Mouse (Mus musculus): Measurements from ENCODE around the gene Map4k3.
A peak's percentile ranks its signal among the peaks of the same experiment; 100 is the strongest.

Gene Map4k3

DNA sequence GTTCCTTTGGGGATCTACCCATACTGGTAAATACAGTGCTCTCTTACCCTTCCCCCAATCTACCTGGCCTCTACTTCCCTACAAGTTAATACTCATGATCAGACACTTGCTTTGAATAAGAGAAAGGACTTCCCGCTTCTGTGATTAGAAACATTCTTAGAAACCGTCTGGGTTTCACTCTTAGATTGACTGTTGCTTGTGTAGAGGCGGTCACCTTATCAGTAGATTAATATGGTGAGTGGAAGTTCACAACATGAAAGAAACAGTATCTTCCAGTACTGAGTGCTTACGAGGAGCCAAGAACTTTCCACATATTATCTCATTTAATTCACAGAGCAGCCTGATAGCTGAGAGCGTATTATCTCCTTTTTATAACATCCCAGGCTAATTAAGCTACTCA, 1.5 kb upstream of the Map4k3 start:
- no peak for DNase-seq (ENCODE audit: inconsistent ontology term)

DNA sequence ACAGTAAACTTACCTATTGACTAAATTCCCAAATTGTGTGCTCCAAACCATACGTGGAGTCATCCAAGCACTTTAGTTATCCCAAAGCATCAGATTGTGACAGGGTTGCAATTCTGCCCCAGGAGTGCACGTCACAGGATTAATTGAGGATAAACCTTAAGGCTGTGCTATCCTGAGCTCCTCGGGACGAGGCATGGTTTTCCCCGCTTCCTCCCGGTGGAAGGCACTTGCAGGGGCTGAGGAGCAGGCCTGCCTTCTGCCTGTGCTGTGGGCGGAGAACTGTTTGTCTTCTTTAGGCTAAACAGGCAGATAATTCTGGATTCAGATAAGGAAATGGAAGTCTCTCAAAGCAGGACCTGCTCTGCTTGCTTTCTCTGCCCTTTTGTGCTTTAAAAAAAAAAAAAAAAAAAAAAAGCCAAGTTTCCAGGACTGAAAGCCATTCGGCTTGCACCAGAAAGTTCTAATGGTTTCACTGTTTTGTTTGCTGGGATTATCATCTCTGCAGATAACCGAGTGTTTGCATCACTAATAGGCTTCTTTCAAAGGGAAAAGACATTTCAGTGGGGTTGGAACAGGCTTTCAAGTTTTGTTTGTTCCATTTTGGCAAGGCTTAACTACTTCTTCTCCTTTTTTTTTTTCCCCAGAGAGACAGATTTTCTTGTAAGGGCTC, 930 bp upstream of the Map4k3 start:
- no peak for DNase-seq (ENCODE audit: inconsistent ontology term)

DNA sequence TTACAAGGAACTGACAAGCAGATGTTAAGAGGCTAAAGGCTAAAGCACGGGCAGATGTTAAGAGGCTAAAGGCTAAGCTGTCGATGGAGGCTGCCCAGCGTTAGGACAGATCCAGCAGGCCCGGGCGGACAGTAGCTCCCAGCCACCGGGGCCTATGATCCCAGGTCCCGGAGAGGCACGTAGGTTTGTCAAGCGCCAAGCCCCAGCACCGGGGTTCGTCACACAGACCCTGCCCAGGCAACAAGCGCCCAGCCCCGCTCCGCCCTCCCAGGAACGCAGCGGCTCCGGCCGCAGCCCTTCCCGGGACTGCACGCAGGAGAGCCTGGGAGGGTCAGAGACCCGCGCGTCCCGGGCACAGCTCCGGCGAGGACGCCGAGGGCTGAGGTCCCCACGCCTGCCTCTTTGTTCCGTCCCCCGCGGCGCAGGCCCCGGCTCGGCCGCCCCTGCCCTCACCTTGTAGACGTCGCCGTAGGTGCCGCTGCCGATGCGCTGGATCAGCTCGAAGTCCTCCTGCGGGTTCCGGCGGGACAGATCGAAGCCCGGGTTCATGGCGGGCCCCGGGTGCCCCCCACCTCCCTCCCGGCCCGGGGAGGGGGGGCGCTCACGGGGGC, 839 bp downstream of the Map4k3 start:
- peak; percentile 75 for DNase-seq (ENCODE audit: inconsistent ontology term)

DNA sequence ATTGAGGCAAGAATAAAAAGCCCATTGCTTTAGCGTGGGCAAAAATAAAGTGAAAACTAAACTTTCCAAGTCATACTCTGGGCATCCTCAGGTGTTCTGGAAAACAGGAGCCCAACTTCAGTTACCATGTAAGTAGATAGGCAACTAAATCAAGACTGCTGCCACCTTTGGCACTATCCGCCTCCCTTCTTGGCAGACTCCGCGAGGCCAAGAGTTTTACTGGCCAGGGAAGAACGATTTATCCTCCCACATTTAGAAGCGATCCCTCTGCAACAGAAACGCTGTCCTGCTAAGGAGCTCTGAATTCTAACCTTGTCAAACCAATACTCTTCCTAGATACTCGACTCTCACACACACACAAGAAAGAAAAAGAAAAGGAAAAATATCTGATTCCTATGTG, 1.5 kb downstream of the Map4k3 start:
- peak; percentile 28 for DNase-seq (ENCODE audit: inconsistent ontology term)

DNA sequence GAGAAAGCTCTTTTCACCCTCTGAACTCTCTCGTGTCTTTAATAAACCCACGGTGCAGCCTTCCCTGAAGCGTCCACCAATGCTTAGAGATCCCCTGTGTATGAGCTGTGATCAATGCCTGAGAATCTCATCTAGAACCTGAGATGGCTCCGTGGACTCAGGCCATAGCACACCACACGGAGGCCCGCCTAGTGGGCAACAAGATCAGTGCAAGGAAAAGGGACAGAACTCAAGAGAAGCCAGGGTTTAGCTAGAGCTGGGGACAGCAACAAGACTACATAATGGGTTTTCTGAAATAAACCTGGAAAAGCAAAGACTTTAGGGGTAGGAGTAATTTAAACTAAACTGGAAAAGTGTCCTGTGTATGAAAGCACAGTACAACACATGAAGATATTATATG, 5.2 kb downstream of the Map4k3 start:
- no peak for DNase-seq (ENCODE audit: inconsistent ontology term)

DNA sequence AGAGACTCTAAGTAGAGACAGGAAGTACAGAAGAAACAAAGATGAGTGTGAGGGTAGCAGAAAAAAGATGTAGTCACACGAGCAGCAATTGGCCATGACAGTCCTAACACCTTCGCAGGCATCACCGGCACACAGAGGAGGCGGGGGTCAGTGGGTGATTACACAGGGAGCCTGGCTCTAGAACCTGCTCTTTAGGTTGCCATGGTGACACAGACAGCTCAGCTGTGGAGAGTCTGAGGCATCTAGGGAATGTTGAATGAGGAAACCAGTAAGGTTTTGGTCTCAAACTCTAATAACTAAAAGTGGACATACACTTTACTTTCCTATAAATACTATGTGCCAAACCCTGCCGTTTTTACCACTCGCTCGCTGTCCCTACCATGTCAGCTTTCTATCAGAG, 6.6 kb downstream of the Map4k3 start:
- DNase-seq (ENCODE audit: inconsistent ontology term): peak; percentile 58

DNA sequence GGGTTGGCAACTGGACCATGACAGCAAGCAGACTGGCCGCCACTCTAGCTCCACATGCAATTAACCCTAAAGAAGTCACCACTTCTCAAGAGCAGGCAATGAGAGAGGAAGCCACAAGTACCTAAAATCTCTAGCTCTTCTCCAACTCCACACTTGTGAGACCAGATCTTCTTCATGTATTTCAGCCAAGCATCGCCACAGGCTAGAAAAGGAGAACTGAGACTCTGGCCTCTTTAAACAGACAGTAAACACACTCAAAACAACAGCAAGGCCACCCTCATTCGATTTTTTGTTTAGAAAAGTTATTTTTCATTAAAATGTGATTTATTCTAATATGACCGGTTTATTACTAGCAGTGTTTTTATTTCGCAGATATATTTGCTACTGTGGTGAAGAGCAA, 9.0 kb downstream of the Map4k3 start:
- DNase-seq (ENCODE audit: inconsistent ontology term): no peak

DNA sequence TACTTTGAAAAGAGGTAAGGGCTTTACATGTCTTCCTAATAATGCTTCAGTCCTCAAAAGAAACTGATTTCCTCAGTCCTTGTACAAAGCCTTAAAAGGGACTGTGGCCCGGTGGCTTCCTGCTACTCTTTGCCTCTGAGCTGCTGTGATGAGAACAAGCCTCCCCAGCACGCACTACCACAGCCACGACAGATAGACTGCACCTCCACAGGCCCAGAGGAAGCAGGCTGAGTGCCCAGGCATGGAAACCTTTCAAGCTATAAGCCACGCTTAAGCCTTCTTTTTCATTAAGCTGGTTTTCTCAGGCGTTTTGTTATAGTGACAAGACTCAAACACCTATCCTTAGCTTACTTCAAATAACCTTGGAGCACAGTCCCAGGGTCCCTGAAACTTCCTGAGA, 10.0 kb downstream of the Map4k3 start:
- DNase-seq (ENCODE audit: inconsistent ontology term): no peak

DNA sequence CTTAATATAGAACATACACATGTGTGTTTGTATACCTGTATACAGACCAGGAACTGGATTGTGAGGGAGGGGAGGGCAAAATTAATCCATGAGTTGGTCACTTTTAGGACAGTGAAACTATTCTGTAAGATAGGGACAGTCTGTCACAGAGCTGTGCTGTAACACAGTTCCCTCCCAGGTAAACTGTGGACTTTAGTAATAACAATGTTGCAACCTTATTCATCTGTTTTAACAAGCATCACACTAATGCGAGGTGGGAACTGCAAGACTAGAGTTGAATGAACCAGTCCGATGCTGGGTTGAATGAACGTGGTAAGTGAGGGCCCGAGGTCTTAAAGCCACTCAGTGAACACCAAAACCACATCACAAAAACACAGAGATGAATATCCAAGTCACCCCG, 14.7 kb downstream of the Map4k3 start:
- no peak for DNase-seq (ENCODE audit: inconsistent ontology term)

DNA sequence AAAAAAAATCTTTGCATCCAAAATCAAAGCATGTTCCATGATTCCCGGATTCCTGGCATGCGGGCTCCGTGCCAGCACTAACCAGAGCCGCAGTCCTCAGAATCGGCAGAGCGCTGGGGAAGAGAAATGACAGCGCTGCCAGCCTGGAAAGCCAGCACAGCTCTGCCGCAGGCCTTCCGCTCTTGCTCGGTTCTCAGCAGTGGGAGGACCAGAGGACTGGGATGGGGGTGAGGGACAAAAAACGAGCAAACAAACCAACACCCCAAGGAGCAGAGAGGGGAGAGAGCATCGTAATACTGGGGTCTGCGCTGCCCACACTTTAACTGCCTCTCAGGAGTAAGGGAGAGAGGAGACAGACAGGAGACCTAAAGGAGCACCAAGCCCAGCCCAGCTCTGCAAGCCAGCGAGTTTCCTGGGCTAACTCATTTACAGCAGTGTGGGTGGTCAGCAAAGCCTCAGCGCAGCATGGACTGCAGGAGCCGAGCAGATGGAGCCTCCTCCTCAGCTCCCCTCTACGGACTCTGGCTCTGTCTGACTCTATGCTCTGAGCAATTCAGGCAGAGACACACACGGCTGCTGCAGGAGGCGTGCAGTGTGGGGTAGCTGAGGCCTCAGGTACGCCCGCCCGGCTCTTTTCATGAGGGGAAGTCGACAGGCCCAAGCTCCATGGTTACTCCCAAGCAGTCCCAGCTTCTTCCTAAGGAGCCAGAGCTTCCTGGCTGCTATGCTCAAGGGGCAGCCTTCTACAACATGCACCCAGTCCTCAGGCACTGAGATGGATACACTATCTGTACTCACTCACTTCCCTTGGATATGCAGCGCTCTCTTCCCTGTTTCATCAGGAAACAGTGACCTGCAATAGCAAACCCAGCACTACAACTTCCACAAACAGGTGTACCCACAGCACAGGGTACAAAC, 18.1 kb downstream of the Map4k3 start:
- peak; percentile 78 for DNase-seq (ENCODE audit: inconsistent ontology term)

DNA sequence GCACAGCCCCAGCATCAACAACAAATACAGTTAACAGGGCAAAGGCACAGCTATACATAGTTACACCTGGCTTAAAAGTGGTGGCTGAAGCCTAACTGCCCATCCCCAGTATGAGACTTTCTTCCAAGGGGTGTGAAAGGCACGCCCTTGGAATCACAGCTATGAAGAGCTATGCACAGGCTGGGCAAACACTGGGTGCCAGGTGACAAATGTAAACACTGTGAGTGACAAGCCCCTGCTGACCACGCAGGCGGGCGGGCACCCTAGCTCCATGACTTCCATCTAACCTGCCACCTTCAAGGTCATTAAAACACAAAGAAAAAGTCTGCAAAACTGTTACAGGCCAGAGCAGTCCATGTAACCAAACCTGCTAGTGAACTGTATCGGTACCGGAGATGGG, 19.5 kb downstream of the Map4k3 start:
- no peak for DNase-seq (ENCODE audit: inconsistent ontology term)

DNA sequence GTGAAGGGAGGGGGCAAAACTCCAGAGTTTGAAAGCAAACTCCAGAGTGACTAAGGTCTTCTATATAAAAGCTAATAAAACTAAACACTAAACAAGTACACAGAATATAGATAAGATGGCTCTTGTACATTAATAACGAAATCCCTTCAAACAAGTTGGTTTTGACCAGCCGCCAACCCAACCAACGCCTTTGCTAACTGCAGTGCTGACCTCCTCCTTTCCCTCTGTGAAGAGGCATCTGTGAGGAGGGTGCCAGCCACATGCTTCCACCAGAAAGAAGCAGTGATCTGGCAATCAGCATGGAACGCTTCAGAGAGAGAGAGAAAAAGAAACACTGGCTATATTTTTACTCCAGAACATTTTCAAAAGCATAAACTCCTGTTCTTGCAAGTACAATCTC, 21.1 kb downstream of the Map4k3 start:
- DNase-seq (ENCODE audit: inconsistent ontology term): no peak

DNA sequence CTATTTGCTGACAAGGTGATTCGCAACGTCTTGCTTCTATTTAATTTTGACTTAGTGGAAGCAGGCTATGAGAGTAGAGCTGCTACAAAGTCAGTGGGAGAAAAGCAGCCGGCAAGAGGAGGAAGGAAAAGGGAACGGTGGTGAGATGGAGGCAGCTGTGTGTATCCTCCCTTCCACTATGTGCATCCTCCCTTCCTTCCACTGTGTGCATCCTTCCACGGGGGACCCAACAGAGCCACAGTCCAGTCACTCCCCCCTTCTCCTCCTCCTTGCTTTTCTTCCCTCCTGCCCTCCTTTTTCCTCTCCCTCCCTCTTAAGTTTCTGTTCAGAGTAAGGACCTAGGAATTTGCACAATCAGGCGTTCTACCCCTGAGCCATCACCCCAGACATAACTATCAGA, 21.7 kb downstream of the Map4k3 start:
- DNase-seq (ENCODE audit: inconsistent ontology term): no peak

DNA sequence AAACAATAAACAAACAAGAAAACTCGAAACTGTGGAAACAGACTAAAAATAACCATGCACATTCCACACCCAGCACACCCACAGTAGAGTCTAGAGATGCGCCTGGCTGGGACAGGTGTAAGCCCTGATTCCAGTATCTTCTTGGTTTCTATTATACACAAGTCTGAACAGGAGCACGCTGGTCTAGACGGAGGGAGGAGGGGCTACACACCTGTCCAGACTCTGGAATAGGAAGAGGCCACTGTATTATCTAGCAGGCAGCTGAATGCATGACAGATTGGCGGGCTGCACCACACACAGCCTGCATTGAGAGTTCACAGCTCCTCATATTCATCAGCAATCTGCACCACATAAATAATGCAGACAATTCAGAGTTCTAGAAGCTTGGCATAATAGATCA, 26.6 kb downstream of the Map4k3 start:
- DNase-seq (ENCODE audit: inconsistent ontology term): no peak

DNA sequence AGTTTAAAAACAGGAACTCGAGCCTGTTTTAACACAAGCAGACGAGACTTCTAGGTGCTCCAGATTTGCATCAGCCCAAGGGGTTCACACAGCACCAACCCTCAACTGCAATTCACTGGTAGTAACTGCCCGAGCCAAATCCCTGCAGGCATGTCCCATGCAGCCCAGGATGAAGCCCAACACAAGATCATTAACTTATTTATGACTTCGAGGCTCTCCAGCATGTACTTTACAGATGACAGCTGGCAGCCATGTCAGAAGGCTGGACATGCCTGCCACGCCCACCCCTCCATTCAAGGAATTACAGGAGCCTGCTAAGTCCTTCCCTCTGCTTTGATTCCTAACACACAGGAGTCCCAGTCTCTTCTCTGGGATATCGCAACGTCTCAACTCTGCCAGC, 29.4 kb downstream of the Map4k3 start:
- no peak for DNase-seq (ENCODE audit: inconsistent ontology term)

DNA sequence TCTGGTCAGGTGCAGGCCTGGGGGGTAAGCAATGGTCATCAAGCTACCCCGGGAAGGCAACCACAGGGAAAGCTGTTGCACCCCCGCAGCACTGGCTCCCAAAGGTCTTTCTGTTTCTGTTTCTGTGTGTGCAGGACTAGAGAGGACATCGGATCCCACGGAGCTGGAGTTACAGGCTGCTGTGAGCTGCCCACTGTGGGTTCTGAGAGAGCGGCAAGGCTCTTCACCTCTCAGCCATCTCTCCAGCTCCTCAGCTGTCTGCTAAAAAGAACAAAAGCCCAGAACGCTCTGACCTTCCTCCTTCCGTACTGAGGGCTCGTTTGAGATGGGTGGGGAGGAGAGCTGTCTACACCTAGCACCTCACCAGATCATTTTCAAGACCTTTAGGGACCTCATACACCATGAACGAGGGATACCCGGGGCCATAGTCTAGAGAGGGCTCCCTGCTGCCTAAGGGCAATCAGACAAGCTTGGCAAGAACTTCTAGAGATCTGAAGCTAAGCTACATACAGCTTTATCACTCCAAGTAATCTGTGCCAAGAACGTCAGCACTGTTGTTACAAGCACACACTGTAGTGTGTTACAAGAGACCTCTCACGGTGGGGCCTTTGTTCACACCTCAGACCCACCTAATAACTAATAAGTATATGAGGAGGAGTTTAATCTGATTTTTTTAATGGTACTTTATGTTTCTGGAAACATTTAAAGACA, 29.9 kb downstream of the Map4k3 start:
- DNase-seq (ENCODE audit: inconsistent ontology term): no peak

DNA sequence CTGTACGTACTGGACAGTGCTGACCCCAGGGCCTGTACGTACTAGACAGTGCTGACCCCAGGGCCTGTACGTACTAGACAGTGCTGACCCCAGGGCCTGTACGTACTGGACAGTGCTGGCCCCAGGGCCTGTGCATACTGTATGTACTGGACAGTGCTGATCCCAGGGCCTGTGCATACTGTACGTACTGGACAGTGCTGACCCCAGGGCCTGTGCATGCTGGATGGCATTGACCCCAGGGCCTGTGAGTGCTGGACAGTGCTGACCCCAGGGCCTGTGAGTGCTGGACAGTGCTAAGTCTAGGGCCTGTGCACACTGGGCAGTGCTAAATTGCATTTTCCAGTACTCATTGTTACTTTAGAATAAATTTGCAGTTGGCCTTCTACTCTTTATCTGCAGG, 31.3 kb downstream of the Map4k3 start:
- DNase-seq (ENCODE audit: inconsistent ontology term): no peak

DNA sequence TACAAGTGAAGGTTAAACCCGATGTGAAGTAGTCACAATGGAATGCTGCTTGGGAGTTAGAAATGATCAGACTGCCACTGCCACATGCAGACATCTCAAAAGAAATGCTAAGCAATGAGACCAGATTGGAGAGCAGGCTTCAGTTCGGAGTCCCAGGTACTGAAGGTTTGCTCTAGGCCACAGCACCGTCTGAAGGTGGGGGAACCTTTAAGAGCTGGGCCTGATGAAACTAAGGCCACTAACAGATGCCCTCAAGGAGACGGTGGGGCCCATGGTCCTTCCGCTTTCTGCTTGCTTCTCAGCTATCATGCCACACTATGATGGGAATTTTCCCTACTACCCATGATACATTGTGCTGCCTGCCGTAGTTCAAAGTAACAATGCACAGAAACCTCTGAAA, 32.1 kb downstream of the Map4k3 start:
- no peak for DNase-seq (ENCODE audit: inconsistent ontology term)

DNA sequence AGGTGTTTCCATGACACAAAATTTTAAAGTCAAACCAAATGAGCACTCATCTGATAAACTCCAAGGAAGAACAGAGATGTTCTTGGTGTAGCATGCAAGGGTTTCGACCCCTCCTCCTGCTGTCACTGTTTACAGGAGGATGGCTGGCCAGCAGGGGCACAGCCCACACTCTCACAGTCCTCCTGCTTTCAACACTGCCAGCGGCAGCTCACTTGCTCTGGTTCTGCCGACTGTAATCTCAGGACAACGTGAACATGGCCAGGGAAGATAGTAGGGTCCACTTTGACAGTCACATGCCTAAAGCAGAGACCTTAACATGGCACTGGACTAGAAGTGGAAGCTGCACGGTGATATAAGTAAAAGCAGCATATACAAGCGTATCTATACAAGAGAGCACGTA, 34.6 kb downstream of the Map4k3 start:
- no peak for DNase-seq (ENCODE audit: inconsistent ontology term)

DNA sequence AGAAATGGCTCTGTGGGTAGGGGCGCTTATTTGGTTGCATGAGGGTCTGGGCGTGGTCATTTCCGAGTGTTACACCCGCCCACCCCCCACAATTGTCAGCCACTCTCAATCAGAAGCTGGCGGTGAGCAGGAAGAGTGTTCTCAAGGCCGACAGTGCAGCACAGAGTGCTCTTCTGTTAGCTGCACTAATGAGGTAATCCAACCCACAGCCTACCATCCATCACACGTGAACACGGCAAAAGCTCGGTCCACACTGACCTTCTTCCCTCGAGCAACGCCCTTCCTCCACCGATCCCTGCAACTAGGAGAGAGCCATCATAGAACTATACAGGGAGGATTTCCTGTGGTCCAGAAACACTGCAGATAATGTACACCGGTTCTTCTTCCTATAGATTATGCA, 36.1 kb downstream of the Map4k3 start:
- DNase-seq (ENCODE audit: inconsistent ontology term): no peak

DNA sequence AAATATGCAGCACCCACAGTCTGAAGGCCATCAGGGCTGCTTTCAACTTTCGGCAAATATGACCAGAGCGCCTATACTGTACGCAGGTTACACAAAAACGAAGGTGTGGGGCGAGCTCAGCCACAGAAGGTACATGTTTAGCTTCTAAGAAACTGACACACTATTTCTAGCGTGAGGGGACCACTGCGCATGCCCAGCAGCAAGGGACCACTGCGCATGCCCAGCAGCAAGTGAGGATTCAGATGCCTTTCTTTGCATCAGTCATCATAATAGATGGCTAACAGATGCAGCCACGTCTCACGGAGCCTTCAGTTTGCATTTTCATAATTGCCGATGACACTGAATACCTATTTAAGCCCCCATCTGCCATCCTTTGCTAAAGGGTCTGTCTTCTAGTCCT, 39.6 kb downstream of the Map4k3 start:
- no peak for DNase-seq (ENCODE audit: inconsistent ontology term)

DNA sequence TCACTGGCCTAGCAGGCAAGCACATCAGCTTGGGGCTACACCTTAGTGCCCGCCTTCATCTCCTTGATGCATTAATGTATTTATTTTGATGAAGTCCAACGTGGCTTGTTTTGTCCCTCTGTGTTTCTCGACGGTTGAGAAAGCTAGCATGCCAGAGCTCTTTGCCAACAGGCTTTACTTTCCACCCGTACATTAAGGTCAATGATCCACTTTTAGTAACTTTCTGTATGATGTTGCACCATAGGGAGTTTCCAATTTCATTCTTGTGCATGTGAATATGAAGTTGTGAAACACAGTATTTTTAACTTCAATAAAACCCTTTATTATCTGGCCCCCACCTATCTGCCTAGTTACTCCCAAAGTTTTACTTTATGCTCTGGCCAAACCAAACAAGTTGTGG, 42.2 kb downstream of the Map4k3 start:
- DNase-seq (ENCODE audit: inconsistent ontology term): no peak

All from Muller cell, postnatal 12 days (primary cell).